Mouse (Mus musculus) lung, postnatal 14 days (tissue): ENCODE data around the gene Pdzrn4.

ENCODE experiments used
- DNase-seq: peaks from one replicate; pipeline ENCODE4 v3.0.0; 2021

Pdzrn4 gene

DNA sequence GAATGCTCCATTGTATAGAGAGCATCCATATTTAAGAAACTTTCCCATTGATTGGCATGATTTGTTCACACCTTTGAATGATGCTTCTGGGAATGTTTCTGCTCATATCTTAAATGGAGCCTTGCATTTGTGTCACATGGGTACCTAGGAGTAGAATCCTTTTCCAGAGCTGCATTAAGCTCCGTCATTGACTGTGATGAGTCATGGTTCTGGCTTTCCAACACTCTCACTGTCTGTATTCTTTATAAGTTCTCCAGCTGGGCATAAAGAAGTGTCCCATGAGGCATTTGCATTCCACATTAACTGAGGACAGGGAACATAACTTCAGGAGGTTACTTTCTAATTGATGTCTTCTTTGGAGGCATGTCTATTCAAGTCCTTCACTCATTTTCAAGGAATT, 106.1 kb downstream of the Pdzrn4 start:
- DNase-seq = no peak

- DNase-seq = no peak
Observed at GRCm38 (mm10) chr15:92509372-92509771, 112.7 kb downstream of the Pdzrn4 start.

GRCm38 (mm10) chr15:92515651-92516050, 119.0 kb downstream of the Pdzrn4 start:
- no peak for DNase-seq

GRCm38 (mm10) chr15:92520677-92521225, 124.1 kb downstream of the Pdzrn4 start:
- no peak for DNase-seq

DNA sequence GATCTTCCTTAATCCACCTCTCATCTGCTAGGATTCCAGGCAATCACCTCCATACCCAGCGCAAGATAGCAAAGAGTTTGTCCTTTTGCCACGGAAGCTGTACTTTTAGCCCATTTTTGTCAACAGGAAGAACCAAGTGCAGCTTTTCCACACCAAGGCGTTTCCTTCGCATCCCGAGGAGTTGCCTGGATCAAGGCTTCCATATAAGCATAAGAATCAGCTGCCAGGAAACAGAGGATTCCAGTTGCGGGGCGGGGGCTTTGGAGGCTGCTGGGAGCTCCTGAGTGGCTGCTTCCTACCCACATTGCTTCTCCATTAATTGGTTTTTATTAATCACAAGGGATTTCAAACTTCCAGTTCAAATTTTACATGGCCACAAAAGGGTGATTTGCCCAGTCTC, 125.0 kb downstream of the Pdzrn4 start:
- no peak for DNase-seq

DNA sequence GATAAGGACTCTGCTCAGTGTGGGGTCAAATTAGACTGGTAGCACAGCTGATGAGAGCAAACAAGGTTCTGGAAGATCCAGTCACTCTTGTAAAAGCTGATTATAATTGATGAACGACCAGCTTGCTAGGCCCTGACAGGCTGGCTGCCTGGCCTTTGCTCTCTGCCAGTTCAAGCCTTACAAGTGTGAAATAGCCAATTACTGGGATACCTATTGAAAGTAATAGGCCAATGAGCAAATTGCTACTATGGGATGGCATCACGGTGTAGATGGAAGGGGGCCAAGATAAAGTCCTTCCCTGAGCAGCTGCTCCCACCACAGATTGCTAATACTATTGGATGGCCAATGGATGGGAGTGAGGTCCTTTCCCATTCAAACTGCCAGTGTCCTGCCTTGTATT, 128.2 kb downstream of the Pdzrn4 start:
- no peak for DNase-seq

DNA sequence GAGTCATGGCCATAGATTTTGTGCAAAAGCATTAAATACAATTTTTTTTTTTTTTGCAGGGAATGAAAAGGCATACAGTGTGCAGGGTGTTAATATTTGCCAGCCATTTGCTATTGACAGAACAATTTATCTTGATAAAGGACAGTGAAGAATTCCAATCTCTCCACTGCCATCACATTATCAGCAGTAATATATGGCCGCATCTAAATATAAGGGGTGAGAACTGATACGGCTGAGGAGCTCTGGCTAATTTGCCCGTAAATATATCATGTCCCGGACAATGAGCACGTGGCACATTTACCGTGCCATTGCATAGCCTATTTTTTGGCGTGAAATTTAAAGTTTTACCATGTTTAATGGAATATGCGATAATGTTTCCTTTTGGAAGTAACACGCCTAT, 128.7 kb downstream of the Pdzrn4 start:
- no peak for DNase-seq

DNA sequence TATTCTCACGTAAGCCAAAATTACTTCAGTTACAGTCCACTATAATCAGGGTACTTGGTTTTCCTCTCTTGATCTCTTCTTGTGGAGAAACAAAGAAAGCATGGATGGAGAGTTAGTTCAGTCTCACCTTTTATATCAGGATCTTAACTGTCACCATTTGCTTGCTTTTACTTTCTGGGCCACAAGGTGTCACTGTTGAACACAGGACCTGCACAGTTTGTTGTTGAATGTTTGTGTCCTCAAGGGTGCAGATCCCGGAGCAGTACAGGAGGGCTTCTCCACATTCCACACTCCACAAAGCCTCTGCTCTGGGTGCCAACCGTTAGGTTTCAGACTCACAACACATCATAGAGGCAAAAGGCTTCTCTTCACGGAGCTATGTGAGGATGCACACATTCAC, 130.1 kb downstream of the Pdzrn4 start:
- DNase-seq = peak; percentile 20

- no peak for DNase-seq
Observed at GRCm38 (mm10) chr15:92543252-92543651, 146.6 kb downstream of the Pdzrn4 start.

DNA sequence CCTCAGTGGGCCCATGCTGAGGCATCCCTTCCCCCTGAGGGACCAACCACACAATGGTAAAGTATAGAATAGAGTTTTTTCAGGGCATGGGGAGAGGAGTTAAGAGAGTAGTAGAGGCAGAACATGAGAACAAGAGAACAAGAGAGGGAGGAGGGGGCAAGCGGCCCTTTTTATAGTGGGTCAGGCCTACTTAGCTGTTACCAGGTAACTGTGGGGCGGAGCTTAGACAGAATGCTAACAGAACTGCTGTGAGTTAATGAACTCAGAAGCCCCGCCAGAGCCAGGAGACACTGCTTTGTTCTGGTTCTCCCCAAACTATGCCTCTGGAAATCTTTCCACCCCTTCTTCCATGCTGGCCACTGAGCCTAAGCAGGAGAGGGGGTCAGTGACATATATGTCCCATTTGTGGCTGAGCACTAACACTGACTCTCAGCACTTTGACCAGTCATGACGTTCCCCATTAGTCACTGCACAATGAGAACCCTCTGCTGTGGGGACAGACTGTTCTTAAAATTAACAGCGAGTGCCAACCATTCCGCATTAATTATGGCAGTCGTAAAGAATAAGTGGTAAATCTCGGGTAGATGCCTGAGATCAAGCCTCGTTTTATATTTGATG, 150.7 kb downstream of the Pdzrn4 start:
- DNase-seq = no peak

DNA sequence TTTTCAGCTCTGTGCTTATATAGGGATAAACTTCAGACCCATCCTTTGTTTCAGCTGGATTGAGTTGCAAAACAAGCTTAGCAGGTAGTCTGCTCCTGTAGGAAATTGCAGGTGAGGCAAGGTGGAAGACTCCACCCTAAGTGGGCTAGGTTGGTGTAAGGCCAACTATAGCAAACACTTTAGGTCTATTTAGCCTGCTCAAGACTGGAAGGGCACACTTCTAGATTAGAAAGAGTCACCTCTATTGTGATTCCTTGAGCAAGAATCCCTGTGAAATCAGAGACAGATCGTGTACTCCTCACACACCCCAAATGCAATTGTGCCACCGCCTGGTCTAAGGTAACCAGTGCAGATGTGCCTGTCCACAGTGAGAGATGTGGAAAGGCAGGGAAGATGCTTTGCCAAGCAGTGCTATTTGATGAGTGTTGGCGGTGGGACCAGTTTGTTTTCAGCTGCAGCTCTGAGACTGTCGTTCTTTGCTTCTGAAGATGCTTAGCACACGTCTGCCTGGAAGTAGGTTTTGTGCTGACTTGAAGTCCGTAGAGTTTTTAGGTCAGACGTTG, 158.4 kb downstream of the Pdzrn4 start:
- DNase-seq = no peak

DNA sequence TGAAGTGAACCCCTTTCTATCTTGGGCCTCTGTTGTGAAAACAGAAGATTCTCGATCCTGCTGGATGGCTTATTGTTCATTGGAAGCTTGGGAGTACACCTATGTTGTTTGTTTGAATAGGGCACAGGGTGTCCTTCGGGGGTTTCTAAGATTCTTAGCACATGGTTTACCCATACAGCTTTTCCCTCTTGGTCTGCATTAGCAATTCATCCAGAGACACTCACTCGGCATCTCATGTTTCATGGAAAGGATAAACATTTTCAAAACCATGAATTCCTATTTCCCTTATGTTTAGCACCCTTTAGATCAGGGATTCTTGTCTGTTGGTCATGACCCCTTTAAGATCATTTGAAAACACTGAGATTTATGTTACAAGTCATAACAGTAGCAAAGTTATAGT, 159.0 kb downstream of the Pdzrn4 start:
- no peak for DNase-seq

- no peak for DNase-seq
Observed at GRCm38 (mm10) chr15:92558592-92558991, 161.9 kb downstream of the Pdzrn4 start.

GRCm38 (mm10) chr15:92562149-92562548, 165.5 kb downstream of the Pdzrn4 start:
- DNase-seq = no peak

GRCm38 (mm10) chr15:92563576-92563975, 166.9 kb downstream of the Pdzrn4 start:
- DNase-seq = peak; percentile 1

GRCm38 (mm10) chr15:92570526-92571243, 174.0 kb downstream of the Pdzrn4 start:
- DNase-seq = no peak

- DNase-seq = no peak
Observed at GRCm38 (mm10) chr15:92571244-92571539, 174.5 kb downstream of the Pdzrn4 start.

DNA sequence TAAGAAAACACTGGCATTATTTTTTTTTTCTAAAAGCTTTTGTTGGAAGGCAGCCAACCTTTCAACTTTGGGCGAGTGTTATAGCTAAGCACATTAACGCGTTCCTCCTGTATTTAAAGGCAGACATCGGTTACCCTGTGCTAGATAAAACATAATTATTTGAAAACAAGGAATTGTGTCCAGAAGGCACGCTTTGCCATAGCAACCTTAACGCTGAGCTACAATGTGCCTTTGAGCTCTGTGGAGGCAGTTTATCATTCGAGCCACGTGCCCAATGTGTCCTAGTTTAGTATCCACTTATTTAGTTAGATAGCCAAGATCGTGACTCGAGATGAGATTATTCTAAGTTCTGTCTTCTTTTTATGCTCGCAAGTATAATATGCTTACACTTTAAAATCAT, 180.8 kb downstream of the Pdzrn4 start:
- no peak for DNase-seq

- no peak for DNase-seq
Observed at GRCm38 (mm10) chr15:92580217-92580616, 183.5 kb downstream of the Pdzrn4 start.

- no peak for DNase-seq
Observed at GRCm38 (mm10) chr15:92580742-92581383, 184.2 kb downstream of the Pdzrn4 start.

- DNase-seq = no peak
Observed at GRCm38 (mm10) chr15:92584357-92585138, 187.9 kb downstream of the Pdzrn4 start.

DNA sequence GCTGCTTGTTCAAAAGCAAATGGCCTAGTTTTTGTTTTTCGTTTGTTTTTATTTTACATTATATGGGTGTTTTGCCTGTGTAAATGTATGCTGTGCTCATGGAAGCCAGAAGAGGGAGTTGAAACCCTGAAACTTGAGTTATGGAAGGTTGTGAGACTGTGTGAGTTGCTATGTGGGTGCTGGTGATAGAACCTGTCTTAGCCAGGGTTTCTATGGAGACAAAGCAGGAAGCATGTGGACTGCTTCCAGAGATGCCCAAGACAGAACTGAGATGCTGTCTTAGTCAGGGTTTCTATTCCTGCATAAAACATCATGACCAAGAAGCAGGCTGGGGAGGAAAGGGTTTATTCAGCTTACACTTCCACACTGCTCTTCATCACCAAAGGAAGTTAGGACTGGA, 190.8 kb downstream of the Pdzrn4 start:
- DNase-seq = no peak

DNA sequence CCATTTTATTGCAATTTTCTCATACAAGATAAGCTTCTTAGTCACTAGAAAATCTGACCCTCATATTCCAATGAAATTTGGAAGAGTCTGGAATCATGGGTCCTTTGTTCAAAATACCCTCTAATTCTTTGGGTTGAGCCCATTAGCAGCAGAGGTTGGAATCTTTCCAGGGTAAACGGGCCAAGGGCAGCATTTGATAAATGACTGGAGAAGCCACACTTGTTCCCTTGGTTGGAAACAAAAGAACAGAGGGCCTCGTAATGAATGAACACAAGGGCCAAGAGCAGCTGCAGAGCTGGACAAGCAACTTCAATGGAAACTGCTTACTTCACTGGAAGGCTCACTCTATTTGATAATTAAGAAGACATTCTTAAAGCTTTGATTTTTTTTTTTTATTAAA, 198.0 kb downstream of the Pdzrn4 start:
- no peak for DNase-seq
